Mouse (Mus musculus): ENCODE data around the gene Erg.

GRCm38 (mm10) chr16:95455461-95455860, 130.9 kb downstream of the Erg start:
- TF ChIP-seq CTCF (conservative IDR thresholded peaks at IDR 0.05 in 1 of 2, IDR thresholded peaks at IDR 0.05 in 1 of 2; ENCODE audit: low read depth in 2 of 2, low read length in 2 of 2): no peak
- TF ChIP-seq RCOR1 (conservative IDR thresholded peaks at IDR 0.05; ENCODE audit: low read depth, low read length): no peak
- no peak for TF ChIP-seq SIN3A (IDR thresholded peaks at IDR 0.05; ENCODE audit: low read length)
- TF ChIP-seq POLR2A (IDR thresholded peaks at IDR 0.05; ENCODE audit: low read depth, low read length): no peak
- TF ChIP-seq ZMIZ1 (IDR thresholded peaks at IDR 0.05; ENCODE audit: low read depth, low read length): no peak
- no peak for TF ChIP-seq E2F4 (IDR thresholded peaks at IDR 0.05; ENCODE audit: insufficient replicate concordance, low read depth, low read length)
- TF ChIP-seq JUND (conservative IDR thresholded peaks at IDR 0.05; ENCODE audit: low read depth, low read length): no peak
